Mouse (Mus musculus): ENCODE measurements around the gene Adpgk.

The Adpgk gene

DNA sequence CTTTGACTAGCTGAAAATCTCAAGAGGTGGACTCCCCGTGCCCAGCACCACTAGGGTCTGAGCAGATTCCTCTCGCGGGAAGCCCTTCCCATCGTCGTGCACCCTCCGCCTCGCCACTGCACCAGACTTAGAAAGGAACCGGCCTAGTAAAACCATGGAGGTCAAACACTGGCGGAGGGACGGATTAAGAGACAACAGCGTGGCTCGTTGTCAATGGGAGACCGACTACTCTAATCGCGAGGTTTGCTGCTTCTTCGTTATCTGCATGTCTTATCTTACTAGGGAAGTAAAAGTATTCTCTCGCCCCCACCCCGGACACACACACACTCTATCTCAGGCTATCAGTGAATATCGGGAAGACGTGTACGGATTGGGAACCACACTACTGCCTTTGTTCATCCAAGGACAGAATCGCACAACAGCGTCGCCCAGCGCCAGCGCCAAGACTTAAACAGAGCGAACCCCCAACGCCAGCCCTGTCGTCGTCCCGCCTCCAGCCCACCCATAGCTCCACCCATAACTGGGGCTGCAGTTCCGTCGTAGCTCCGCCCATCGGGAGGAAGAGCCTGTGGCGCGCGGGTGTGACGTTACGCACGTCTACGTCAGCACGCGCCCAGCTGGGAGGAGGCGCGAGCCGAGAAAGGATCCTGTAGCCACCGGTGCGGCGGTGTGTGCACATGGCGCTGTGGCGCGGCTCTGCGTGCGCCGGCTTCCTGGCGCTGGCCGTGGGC, at the start of gene Adpgk:
TSS of gene Adpgk (plus strand) at position 602 of the 731 bp plus-strand sequence.
- DNase-seq (ENCODE audit: low spot score), result peak; percentile 98

DNA sequence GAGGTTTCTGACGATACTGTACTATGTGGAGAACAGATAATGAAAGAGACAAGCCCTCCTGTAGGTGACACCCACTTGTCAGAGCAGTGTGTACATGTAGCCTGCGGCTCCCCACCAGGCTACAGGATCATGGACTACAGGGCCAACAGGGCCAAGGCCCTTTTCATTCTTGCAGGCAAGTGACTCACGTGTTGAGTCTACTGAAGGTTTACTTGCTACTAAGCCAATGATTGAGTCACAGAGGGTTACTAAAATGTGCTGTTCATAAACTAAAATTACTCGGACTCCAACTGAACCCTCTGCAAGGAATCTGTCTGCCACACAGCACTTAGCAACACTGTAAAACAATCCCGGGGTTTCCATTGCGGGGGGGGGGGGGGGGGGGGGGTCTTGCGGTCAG, 46.2 kb upstream of the Adpgk start:
- DNase-seq (ENCODE audit: low spot score), result no peak

DNA sequence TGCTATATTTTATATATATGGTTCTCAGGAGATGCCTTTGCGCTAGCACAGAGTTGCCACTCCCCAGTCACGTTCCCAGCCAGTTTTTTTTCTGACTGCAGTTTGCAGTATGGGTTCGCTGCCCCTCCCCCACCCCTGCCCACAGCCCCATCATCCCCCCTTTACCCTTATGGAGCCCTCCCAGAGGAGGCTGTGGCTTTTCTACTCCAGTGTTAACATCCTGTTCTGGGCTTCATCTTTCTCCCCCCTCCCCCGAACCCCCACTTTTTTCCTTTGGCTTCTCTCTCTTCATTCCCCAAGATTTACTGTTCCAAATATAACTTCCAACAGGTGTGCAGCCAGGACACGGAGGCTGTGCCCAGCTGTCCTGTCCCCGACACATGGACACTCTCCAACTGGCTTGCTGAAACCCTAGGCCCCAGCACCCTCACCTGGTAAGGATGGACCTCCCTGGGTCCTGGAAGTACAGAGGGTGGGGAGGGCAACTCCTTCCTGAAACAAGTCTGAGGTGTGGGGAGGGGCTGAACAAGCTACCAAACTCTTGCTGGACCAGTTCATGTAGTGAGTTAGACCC, 44.8 kb upstream of the Adpgk start:
- DNase-seq (ENCODE audit: low spot score), result no peak

DNA sequence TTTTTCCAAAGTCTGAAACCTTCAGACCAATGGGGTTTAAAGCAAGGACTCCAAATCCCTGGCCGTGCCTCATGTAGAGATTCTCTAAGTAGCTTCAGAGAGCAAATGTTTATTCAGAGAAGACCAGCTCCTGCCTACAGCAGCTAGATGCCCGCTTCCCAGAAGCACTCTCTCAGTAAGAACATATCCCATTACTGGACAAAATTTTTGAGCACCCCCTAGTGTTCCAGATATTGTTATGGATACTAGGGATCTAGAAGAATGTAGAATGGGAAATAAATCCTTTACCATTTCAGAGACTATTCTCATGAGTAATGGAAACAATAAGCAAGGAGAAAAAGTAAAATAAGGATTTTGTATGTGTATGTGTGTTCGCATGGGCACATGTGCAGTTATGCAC, 42.0 kb upstream of the Adpgk start:
- no peak for DNase-seq (ENCODE audit: low spot score)

DNA sequence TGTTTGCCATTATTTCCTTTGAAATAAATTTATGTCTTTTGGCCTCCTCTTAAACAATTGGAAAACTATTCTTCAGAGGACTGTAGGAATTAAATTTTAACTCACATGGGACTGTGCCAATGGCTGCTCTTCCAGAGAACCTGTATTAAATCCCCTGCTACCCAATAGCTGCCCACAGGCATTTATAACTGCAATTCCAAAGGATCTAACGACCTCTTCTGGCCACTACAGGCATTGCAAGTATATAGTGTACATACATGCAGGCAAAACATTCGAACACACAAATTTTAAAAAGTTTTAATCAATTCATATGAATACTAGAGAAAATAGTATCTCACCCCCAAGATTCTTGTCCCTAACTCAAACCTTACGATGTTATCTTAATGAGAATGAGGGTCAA, 41.1 kb upstream of the Adpgk start:
- DNase-seq (ENCODE audit: low spot score), result no peak

DNA sequence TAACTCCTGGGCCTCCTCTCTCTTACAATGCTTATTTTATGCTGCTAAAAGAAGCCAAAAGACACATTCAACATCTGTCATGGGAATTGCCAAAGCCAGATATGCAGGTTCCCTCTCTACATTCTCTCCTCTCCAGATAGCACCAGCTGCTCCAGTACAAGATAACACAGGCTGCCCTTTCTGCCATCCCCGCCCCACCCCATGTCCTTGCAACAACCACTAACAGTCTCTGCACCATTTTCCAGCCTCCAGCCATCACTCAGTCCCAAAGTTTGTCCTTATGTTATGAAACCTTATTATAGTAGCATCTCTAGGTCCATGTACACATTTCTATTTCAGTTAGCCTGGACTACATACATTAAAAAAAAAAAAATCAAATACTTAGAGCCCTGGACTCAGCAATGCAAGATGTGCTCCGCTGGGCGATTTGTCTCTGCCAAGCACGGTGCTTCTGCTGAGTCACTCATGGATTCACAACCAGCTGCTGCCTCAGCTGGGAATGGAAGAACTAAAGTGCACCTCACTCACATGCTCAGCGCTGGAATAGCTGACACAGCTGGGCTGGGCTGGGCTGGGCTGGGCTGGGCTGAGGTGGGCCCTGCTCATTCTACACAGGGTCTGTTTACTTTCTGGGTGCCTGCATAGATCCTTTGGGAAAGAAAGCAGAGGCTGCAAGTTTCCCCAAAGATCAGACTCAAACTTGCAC, 36.5 kb upstream of the Adpgk start:
- no peak for DNase-seq (ENCODE audit: low spot score)

DNA sequence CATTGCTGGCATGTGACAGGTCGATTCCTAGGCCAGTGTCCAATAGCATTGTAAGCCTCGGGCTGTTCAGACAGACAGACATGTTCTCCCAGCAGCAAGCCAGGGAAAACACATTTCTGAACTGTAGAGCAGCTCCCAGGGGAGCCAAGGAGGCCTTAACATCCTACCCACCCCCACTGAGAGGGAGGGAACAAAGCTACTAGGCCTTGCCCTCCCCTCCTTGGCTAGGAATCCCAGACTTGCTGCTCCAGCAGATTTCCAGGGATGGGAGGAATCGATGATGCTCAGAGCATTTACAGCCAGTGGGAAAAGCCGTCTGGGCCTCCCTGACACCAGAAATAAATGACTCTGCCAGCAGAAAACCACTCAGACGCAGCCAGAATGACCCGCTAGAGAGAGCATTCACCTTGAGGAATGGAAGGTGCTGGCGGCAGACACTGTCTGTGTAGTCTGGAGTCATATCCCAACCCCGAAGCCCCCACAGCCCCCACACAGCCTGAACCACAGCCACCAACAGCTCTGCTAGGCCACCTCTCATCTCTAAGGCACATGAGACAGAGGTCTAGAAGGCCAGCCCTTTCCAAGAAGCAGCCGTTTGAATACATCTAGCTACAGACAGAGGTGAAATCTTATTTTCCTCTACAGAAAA, 31.4 kb upstream of the Adpgk start:
- no peak for DNase-seq (ENCODE audit: low spot score)

DNA sequence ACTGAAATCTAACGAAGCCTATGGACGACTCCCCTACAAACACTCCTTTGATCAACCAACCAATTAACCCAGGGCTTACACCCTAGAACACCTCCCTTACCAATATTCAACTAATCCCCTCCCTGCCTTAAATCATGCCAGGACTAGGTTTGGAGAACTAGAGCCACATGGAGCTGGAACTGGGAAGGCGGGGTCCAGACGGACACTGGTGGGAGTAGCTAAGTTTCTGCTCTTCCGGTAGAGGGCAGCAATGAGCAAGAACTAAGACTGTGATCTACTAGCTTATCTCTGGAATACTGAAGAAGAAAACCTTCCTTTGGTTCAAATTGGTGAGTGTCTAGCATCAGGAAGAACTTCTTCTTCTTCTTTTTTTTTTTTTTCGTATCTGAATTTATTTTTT, 25.0 kb upstream of the Adpgk start:
- DNase-seq (ENCODE audit: low spot score), result peak; percentile 24

DNA sequence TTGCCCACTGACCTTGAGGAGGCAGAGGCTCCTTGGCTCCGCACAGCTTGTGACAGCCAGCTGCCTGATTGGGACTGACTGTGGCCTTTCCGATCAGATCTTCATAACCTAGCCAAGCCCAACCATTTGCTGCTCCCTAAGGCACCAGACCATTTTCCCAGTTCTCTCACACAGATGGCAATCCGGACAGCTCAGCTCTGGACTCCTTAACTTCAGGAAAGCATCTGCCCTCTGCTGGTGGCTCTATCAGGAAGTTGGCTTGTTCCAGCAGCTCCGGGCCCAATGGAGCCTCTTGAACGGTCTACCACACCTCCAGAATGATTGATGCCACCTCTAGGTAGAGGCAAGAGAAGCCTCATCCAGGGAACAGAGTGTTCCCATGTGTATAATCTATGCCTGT, 21.6 kb upstream of the Adpgk start:
- DNase-seq (ENCODE audit: low spot score), result peak; percentile 48

DNA sequence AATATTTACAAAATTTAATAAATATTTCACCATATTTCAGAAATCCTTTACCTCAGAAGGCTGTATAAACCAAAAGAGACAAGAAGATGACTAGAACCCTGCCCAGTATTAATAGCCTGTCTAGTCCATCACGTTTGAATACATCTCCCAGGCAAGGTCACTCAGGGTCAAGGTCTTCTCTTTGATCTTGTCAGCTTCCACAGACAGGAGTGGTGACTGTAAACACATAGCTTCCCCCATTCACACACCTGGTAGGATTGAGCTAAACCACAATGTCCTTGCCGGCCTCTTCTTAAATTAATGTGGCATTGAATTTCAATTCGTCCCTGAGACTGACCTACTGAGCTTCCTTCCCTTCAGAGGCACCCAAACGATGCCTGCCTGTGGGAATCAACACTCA, 20.3 kb upstream of the Adpgk start:
- DNase-seq (ENCODE audit: low spot score), result no peak

DNA sequence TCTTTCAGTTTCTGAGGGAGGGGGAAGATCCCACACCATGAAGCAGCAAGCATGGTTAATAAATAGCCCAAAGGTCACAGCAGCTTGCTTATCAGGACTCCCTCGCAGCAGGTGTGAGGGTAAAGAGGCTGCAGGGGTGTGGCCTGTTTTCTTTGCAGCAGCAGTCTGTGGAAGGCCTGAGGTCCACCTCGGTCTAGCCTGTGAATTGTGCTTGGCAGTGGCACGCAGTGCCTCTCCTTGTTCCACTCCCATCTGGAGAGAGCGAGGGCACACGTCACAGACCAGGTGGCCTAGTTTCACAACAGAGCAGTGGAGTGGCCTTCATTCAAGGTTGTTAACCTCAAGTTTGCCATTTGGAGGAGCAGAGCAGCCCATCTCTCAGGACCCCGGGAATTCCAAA, 19.6 kb upstream of the Adpgk start:
- peak; percentile 86 for DNase-seq (ENCODE audit: low spot score)

DNA sequence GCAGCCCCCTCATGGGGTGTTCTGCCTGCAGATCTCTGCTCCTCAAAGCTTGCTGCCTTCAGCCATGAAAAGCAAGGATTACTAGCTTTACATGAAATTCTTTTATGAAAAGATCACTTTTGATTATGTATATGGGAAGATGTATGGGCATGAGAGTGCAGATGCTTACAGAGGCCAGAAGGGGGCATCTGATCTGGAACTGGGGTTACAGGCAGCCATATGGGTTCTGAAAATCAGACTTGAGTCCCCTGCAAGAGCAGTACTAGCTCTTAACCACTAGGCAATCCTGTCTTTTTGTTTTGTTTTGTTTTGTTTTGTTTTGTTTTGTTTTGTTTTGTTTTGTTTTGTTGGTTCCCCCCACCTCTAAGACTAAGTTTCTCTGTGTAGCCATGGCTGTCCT, 18.2 kb upstream of the Adpgk start:
- no peak for DNase-seq (ENCODE audit: low spot score)

DNA sequence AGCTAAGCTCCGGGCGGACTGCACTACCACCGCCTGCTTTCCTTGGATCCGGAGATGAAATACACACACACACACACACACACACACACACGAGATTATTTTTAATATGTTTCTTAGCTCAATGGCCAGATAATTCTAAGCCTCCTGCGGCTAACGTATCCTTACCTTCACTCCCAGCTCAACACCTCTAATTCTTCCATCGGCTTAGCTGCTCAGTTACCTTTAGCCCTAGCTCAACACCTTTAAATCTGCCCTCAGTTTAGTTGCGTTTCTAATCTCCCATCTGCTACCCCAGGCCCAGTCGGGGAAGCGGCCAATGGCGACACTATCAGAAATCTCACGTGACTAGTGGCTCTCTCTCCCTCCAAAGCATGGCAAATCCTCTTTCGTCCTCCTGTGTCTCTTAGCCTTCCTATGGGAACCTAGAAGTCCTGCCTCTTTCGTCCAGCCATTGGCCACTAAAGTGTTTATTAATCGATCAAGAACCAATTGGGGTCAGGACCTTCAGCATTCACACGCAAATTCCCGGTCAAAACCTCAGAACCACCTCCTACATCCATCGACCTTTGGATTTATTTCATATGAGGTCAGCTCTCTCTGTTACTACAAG, 16.4 kb upstream of the Adpgk start:
- DNase-seq (ENCODE audit: low spot score), result no peak

DNA sequence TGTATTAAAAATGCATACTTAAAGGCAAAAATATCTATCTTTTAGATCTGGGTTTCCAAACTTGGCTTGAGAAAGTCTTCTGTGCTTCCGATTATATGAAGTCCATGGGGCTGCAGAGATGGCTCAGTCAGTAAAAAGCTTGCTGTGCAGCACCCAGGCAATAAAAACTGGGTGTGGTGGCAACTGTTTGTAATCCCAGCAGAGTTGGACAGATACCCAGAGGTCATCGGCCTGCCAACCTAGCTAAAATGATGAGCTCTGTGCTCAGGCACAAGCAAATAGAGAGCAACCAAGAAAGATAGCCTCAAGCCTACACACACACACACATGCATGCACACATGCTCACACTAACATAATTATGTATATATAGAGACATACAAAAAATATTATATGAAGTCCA, 13.2 kb upstream of the Adpgk start:
- DNase-seq (ENCODE audit: low spot score), result no peak

DNA sequence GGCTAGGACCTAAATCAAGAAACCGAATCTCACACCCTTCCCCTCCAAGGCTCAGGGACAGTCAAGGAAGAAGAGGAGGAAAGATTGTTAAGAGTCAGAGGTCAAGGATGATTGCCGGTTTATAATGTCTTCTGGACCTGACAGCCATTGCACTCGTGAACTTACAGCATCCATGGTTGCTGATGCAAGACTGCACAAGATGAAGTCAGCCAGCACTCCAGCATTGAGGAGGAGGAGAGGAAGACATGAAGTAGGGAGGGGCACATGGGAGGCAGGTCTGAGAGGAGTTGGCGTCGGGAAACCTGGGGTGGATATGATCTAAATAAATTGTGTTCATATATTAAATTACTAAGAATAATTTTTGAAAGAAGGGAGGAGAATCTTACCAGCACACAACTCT, 12.7 kb upstream of the Adpgk start:
- no peak for DNase-seq (ENCODE audit: low spot score)

DNA sequence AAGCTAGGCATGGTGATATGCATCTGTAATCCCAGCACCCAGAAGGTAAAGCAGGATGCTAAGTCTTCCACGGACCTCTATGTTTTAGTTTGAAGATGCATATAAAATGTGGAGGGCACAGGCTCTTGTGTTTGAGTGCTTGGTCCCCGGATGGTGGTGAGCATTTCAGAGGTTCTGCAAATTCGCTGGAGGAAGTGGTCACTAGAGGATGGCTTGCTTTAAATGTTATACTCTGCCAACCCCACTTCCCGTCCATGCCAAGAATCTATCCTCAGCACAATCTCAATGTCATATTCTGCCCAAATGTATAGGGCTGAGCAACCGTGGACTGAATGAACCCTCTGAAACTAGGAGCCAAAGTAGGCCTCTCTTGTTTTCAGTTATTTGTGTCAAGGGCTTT, 10.5 kb upstream of the Adpgk start:
- no peak for DNase-seq (ENCODE audit: low spot score)

DNA sequence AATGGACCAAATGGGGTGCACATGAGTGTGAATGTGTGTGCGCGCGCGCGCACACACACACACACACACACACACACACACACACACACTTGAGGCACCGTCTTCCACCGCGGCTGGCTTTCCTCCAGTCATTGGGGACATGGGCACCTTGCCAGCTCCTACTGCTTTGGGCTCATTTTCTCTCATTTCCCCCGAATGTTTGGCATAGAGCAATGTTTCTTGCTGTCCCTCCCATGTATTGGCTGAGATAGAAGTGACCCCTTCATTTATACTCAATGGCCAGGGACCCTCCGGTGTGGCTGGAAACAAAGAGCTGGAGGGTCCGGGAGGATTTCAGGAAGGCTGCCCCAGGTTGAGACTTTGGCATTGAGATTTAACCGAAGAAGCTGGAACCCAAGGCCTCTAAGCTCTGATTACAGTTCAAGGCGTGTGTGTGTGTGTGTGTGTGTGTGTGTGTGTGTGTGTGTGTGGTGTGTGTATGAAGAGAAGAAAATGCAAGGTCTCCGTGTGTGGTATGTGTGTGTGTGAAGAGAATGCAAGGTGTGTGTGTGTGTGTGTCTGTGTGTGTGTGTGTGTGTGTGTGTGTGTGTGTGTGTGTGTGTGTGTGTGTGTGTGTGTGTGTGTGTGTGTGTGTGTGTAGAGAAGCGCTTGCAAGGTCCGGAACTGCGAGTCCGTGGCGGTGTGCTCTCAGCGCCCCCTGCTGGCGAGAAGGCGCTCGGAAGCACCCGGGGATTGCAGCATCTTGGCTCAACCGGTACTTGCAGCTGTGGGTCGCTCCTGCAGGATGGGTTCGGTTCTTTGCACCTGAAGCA, 9.3 kb upstream of the Adpgk start:
- DNase-seq (ENCODE audit: low spot score), result peak; percentile 72

DNA sequence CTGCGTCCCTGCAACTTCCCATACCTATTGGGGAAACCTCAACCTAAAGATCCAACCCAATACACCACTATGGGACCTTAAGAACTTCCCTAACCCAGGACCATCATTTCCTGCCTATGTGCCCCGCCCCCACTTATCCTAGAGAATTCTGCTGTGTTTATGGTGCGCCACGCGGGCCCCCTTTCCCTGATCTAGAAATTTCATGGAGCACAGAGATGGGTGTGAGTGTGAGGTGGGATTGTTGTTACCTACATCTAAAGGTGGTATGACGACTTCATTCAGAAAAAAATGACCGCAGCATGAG, 8.7 kb upstream of the Adpgk start:
- DNase-seq (ENCODE audit: low spot score), result no peak

DNA sequence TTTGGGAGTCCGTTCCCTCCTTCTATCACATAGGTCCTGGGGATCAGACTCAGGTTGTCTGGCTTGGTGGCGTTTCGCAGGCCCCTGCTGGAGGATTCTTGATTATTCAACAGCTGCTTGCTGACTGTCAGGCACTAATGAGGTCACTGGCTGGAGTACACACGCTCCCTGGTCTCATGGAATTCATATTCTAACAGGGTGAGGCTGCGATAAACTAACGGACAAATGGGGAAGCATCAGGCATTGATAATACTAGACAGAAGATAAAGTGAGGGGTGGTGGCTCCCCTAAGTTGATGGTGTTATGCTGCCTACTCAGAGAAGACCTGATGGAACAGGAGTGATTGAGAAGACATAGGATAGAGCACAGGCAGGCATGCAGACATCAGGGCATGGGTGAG, 5.7 kb upstream of the Adpgk start:
- DNase-seq (ENCODE audit: low spot score), result no peak

DNA sequence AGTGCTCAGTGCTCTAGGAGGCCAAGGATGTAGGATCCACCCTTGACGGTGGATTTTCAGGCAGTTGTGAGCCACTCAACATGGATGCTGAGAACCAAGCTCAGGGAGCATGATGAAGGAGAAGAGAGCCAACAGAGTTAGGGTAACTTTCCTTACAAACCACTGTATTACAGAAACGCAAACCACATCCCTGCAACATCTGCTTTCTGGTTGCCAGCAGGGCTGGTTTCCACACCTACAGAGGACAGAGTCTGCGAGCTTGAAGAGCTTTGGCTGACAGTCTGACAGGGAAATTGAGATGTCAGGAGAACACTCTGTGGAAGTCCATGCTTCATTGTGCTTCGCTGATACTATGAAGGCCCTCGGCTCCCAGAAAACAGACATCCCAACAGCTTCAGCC, 3.3 kb upstream of the Adpgk start:
- DNase-seq (ENCODE audit: low spot score), result no peak

DNA sequence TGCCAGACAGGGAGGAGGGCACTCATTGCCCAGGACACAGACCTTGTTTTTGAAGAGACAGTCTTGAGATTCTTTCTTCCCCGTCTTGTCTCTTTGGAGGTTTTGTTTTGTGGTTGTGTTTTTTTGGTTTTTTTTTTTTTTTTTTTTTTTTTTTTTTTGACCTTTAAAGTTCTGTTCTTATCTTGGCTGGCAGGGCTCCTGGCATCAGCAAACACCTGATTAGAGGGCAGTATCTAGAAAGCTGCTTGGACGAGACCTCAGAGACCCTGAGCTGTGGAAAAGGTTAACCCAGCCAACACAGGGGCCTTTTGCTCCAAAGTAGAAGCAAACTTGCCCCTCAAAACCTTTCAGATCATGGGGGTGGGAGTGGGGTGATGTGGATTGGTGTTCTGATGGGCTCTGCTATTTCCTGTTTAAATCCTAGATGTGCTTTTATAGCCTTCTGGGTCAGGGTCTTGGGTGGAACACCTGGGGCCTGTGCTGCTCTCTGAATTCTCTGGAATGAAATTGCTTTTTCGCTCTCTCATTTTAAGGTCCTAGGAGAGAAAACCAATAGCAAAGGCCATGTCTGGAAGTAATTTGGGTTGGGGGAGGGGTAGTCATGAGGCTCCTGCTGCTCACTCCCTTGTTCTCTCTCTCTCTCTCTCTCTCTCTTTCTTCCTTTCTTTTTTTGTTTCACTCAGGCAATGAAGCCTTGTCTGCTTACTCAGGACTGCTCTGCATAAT, 2.5 kb upstream of the Adpgk start:
- no peak for DNase-seq (ENCODE audit: low spot score)
